Mouse (Mus musculus) kidney, embryonic 16.5 days (tissue): ENCODE measurements around the gene Slc12a1. TPM values are rescaled to one million over a fixed set of nuclear protein-coding genes. Genes with fewer than 3 reads are reported as not detected.

Source experiments
- ATAC-seq: fragments of 200-750 bp; cut with Nextera tagmentation; 2 replicates; pipeline ENCODE4 v1.8.0; 2017; ENCODE audit warnings: moderate TSS enrichment; ENCODE audit not compliant: low FRiP score, low TSS enrichment
- H3K27ac ChIP-seq: fragments of 300-500 bp; sonication (generic); 2 replicates; pipeline ENCODE4 v1.5.1; 2014; ENCODE audit warnings: low read length
- H3K27me3 ChIP-seq: fragments of 300-500 bp; sonication (generic); 2 replicates; pipeline ENCODE4 v1.6.1; 2014; ENCODE audit warnings: low read length, control low read depth, mixed read lengths; ENCODE audit not compliant: insufficient read depth
- H3K36me3 ChIP-seq: fragments of 300-500 bp; sonication (generic); 2 replicates; pipeline ENCODE4 v1.6.1; 2014; ENCODE audit warnings: low read length, control low read depth, mixed read lengths; ENCODE audit not compliant: insufficient read depth
- H3K4me1 ChIP-seq: fragments of 300-500 bp; sonication (generic); 2 replicates; pipeline ENCODE4 v1.6.1; 2014; ENCODE audit warnings: low read length, control low read depth, mixed read lengths; ENCODE audit not compliant: insufficient read depth
- H3K4me2 ChIP-seq: fragments of 300-500 bp; sonication (generic); replicated peaks from 2 replicates; pipeline ENCODE4 v1.6.1; 2014; ENCODE audit warnings: low read depth, low read length
- H3K4me3 ChIP-seq: fragments of 300-500 bp; sonication (generic); 2 replicates; pipeline ENCODE4 v1.5.1; 2014; ENCODE audit warnings: mild to moderate bottlenecking, low read length
- H3K9ac ChIP-seq: fragments of 300-500 bp; sonication (generic); replicated peaks from 2 replicates; pipeline ENCODE4 v1.6.1; 2014; ENCODE audit warnings: low read length
- H3K9me3 ChIP-seq: fragments of 300-500 bp; sonication (generic); 2 replicates; pipeline ENCODE4 v1.6.1; 2016; ENCODE audit warnings: low read length, control low read depth
- WGBS: fragments of 180-500 bp; shearing (Covaris S2); extraction: QIAGEN DNeasy Blood & Tissue Kit; methylation state at CpG from one replicate; pipeline ENCODE4 v1.1.7; 2014; 5-methylcytosine and 5-hydroxymethylcytosine counted together
- polyA plus RNA-seq: library from polyadenylated mRNA; unstranded; fragments of >200 nt; fragmentation: Nextera tagmentation; extraction: Ambion mirVana; gene quantifications from 2 replicates; pipeline ENCODE4 v1.2.1, GENCODE M21; 2015

Slc12a1 gene
- polyA plus RNA-seq, 1 experiment from 2014 or later, result 75.4 TPM

- Histone ChIP-seq H3K27me3 (no peaks in the 10 kb centered on the region), H3K9ac (no peak overlapping the region), H3K36me3 (no peaks in the 10 kb centered on the region), H3K27ac (no peak overlapping the region), H3K4me2 (no peak overlapping the region), H3K4me3 (no peak overlapping the region), H3K4me1 (peaks cover 5% of the 10 kb centered on the region; the same call in 1 of the 2 replicates), H3K9me3 (peaks cover 4% of the 10 kb centered on the region)
- WGBS, result 51% methylated on average over 1 of the region's 1 CpGs
- no peak for ATAC-seq
Measured at GRCm38 (mm10) chr2:125268876-125269275, 116.6 kb downstream of the Slc12a1 start.

- 37% methylated on average over 5 of the region's 5 CpGs for WGBS
- Histone ChIP-seq H3K4me3 (no peak overlapping the region), H3K4me1 (no peaks in the 10 kb centered on the region), H3K27ac (no peak overlapping the region), H3K9me3 (peaks cover 4% of the 10 kb centered on the region), H3K9ac (no peak overlapping the region), H3K4me2 (no peak overlapping the region), H3K36me3 (no peaks in the 10 kb centered on the region), H3K27me3 (no peaks in the 10 kb centered on the region)
- no peak for ATAC-seq
Measured at GRCm38 (mm10) chr2:125275617-125276016, 123.3 kb downstream of the Slc12a1 start.

GRCm38 (mm10) chr2:125276692-125277091, 124.4 kb downstream of the Slc12a1 start:
- Histone ChIP-seq H3K4me1 (no peaks in the 10 kb centered on the region), H3K9ac (no peak overlapping the region), H3K9me3 (peaks cover under 1% of the 10 kb centered on the region), H3K27ac (no peak overlapping the region), H3K4me2 (no peak overlapping the region), H3K27me3 (no peaks in the 10 kb centered on the region), H3K36me3 (no peaks in the 10 kb centered on the region), H3K4me3 (no peak overlapping the region)
- WGBS, result 89% methylated on average over 5 of the region's 5 CpGs
- ATAC-seq, result no peak

- H3K9ac ChIP-seq, result no peak overlapping the region
- H3K27me3 ChIP-seq, result no peaks in the 10 kb centered on the region
- no peak overlapping the region for H3K4me3 ChIP-seq
- 53% methylated on average over 7 of the region's 7 CpGs for WGBS
- no peaks in the 10 kb centered on the region for H3K9me3 ChIP-seq
- ATAC-seq, result no peak
- no peaks in the 10 kb centered on the region for H3K36me3 ChIP-seq
- no peak overlapping the region for H3K27ac ChIP-seq
- H3K4me1 ChIP-seq, result peaks cover 11% of the 10 kb centered on the region
- H3K4me2 ChIP-seq, result no peak overlapping the region
Measured at GRCm38 (mm10) chr2:125278474-125278873, 126.2 kb downstream of the Slc12a1 start.

Other genes with a start within 250 kb of the Slc12a1 start
- gene Slc24a5, start 84.4 kb upstream of the Slc12a1 start, polyA plus RNA-seq, result 2.1 and 2.8 TPM in 2 replicates
- 86.5 and 99.9 TPM in 2 replicates for gene Myef2, start 28.8 kb upstream of the Slc12a1 start, polyA plus RNA-seq
- gene Ctxn2, start 15.8 kb upstream of the Slc12a1 start, polyA plus RNA-seq, result not detected in 2 replicates
- gene Dut, start 94.7 kb downstream of the Slc12a1 start, polyA plus RNA-seq, result 156 and 164 TPM in 2 replicates